Mouse (Mus musculus): Measurements from ENCODE around the gene Ftsj3.
"Not testable (repeated sequence)": the region's sequence is repeated elsewhere in the genome, so short reads cannot be mapped to it uniquely, and the experiment has no call there.

Ftsj3 gene

GRCm38 (mm10) chr11:106200756-106201155 lies 55.1 kb downstream of the Ftsj3 start:
- DNase-seq, result no peak

DNA sequence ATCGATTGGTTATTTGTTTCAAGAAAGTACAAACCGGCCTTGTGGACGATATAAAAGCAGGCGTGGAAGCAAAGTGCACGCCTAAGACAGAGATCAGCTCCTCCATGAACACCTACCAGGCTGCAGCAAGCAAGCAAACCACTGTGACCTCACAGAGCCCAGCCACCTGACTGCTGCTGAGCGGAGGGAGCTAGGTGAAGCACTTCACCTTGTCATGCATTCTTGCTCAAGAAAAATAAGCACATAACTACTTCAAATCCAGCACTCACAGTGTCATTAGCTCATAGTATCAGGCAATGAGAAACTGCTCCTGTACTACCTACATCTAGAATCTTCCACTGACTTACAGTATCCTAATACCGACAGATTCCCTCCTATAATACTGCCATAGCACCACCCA lies 55.9 kb downstream of the Ftsj3 start:
- not testable (repeated sequence) for DNase-seq
